Mouse (Mus musculus) liver, adult 2 months (tissue): ENCODE measurements at regions not wholly inside any gene's neighbourhood (a gene's known extent, or its start where the extent isn't known, plus 50 kb on each side); places are given as distances from the start of the nearest gene placed in this dataset.

Experiments used
- CTCF ChIP-seq: fragments of 200-500 bp; IDR thresholded peaks from 2 replicates; pipeline ENCODE4 v1.5.1; 2011; ENCODE audit warnings: low read depth, low read length, control low read depth
- POLR2A ChIP-seq: fragments of 200-500 bp; IDR thresholded peaks from 2 replicates; pipeline ENCODE4 v1.6.1; 2011; ENCODE audit warnings: low read length, control low read depth; ENCODE audit not compliant: insufficient read depth; ENCODE audit errors: extremely low read depth

DNA sequence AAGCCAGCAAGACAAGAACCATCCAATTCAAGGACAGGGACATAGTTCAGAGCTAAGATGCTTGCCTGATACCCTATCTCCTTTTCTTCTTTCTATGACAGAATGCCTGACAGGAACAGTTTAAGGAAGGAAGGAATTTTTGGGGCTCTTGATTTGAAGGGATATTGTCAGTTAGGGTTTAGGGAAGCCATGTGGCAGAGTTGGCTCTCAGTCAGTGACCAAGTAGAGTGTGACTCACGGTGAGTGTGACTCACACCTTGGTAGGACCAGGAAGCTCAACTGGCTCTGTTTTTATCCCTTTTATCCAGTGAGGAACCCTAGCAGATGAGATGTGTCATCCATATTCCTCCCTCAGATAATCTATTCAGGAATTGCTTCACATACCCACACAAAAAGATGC is 224.6 kb downstream of the Gm11077 start:
- TF ChIP-seq CTCF (no peak), POLR2A (no peak)
